Mouse (Mus musculus) embryonic facial prominence, embryonic 12.5 days (tissue): ENCODE data around the gene Gdi1. TPM values are rescaled to one million over a fixed set of nuclear protein-coding genes. Genes with fewer than 3 reads are reported as not detected.
A peak's percentile ranks its signal among the peaks of the same experiment; 100 is the strongest.

Experiments used
- ATAC-seq: fragments of 200-750 bp; cut with Nextera tagmentation; 2 replicates; pipeline ENCODE4 v1.8.0; 2017; ENCODE audit not compliant: insufficient number of reproducible peaks, insufficient read depth, low FRiP score, low TSS enrichment
- H3K27ac ChIP-seq: fragments of 300-500 bp; sonication (generic); 2 replicates; pipeline ENCODE4 v1.5.1; 2016; ENCODE audit warnings: mild to moderate bottlenecking
- H3K27me3 ChIP-seq: fragments of 300-500 bp; sonication (generic); 2 replicates; pipeline ENCODE4 v1.6.1; 2016; ENCODE audit warnings: mild to moderate bottlenecking, moderate library complexity
- H3K36me3 ChIP-seq: fragments of 300-500 bp; sonication (generic); 2 replicates; pipeline ENCODE4 v1.6.1; 2016; ENCODE audit warnings: mild to moderate bottlenecking
- H3K4me1 ChIP-seq: fragments of 300-500 bp; sonication (generic); 2 replicates; pipeline ENCODE4 v1.6.1; 2016
- H3K4me2 ChIP-seq: fragments of 300-500 bp; sonication (generic); replicated peaks from 2 replicates; pipeline ENCODE4 v1.6.1; 2016; ENCODE audit warnings: mild to moderate bottlenecking, moderate library complexity
- H3K4me3 ChIP-seq: fragments of 300-500 bp; sonication (generic); 2 replicates; pipeline ENCODE4 v1.5.1; 2016; ENCODE audit warnings: mild to moderate bottlenecking
- H3K9ac ChIP-seq: fragments of 300-500 bp; sonication (generic); 2 replicates; pipeline ENCODE4 v1.6.1; 2016; ENCODE audit warnings: mild to moderate bottlenecking, moderate library complexity
- H3K9me3 ChIP-seq: fragments of 300-500 bp; sonication (generic); 2 replicates; pipeline ENCODE4 v1.6.1; 2016; ENCODE audit warnings: mild to moderate bottlenecking, moderate library complexity
- WGBS: fragments of 180-500 bp; shearing (Covaris S2); methylation state at CpG from one replicate; pipeline ENCODE4 v1.1.7; 2016; 5-methylcytosine and 5-hydroxymethylcytosine counted together
- polyA plus RNA-seq: library from polyadenylated mRNA; unstranded; fragments of >200 nt; fragmentation: Nextera tagmentation; extraction: Ambion mirVana; gene quantifications from 2 replicates; pipeline ENCODE4 v1.2.1, GENCODE M21; 2016

Gdi1 gene
- polyA plus RNA-seq: 305 and 323 TPM in 2 replicates

DNA sequence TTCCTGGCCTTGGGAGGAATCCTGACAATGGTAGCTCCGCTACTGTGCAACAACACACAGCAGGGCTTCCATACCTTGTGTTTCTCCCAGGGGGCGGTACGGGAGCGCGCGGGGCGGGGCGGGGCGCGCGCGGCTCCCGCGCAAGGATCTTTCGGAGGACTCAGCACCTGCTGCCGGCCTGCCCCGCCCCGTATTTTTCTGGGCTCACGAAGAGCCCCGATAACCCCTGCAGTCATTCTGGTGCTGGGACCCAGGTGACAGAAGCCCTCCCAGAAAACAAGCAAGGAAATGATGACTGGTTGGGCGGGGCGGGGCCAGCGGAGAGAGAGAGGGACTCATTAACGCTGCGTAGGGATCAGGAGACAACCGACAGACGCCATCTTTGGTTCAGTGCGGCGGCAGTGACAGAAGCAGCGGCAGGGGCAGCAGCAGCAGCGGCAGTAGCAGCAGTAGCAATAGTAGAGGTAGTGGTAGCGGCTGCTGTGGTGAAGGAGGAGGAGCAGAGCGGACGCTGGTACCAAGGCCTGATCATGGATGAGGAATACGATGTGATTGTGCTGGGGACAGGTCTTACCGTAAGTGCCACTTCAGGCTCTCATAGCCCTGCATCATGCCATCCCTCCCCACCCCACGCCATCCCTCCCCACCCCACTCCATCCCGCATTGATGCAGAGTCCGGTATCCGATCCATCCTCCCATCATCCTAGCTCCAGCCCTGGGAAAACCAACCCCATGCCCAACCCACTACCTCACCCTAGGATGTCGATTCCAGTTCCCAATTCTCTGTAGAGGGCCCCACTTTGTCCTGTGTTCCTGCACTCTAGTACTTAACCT lies at the start of gene Gdi1:
Gene Gdi1, plus strand, starts transcription at position 132 of the 834 bp plus-strand sequence.
- Histone ChIP-seq H3K27me3 (no peaks in the 10 kb centered on the region), H3K27ac (peak within 1 kb of the TSS; percentile 82), H3K4me1 (no peaks in the 10 kb centered on the region), H3K9me3 (no peaks in the 10 kb centered on the region), H3K9ac (peak within 1 kb of the TSS; percentile 75), H3K4me3 (peak within 1 kb of the TSS; percentile 53), H3K36me3 (peaks cover 44% of the 10 kb centered on the region), H3K4me2 (peak within 1 kb of the TSS; percentile 70)
- ATAC-seq: peak; percentile 73; the same call in 1 of the 2 replicates
- 10% methylated on average over 37 of the region's 41 CpGs for WGBS

- H3K9me3 ChIP-seq: no peaks in the 10 kb centered on the region
- H3K27me3 ChIP-seq: no peaks in the 10 kb centered on the region
- H3K4me2 ChIP-seq: no peak overlapping the region
- H3K9ac ChIP-seq: no peak overlapping the region
- no peaks in the 10 kb centered on the region for H3K4me1 ChIP-seq
- no peak overlapping the region for H3K27ac ChIP-seq
- WGBS: 97% methylated on average over 3 of the region's 3 CpGs
- H3K4me3 ChIP-seq: no peak overlapping the region
- H3K36me3 ChIP-seq: 0 out of 2 replicates have a peak, but pooled peaks cover 8% of the 10 kb centered on the region
- no peak for ATAC-seq
Measured at GRCm38 (mm10) chrX:74257746-74258145, 47.1 kb upstream of the Gdi1 start.

GRCm38 (mm10) chrX:74269736-74270061 lies 35.1 kb upstream of the Gdi1 start:
- H3K27me3 ChIP-seq: no peaks in the 10 kb centered on the region
- H3K27ac ChIP-seq: peak overlapping the region; percentile 92
- H3K9ac ChIP-seq: peak overlapping the region; percentile 33
- peak; percentile 13; the same call in 1 of the 2 replicates for ATAC-seq
- H3K4me1 ChIP-seq: no peaks in the 10 kb centered on the region
- peak overlapping the region; percentile 44 for H3K4me2 ChIP-seq
- no peaks in the 10 kb centered on the region for H3K9me3 ChIP-seq
- peak overlapping the region; percentile 60 for H3K4me3 ChIP-seq
- 0 out of 2 replicates have a peak, but pooled peaks cover 4% of the 10 kb centered on the region for H3K36me3 ChIP-seq
- whole genome bisulfite sequencing: 23% methylated on average over 3 of the region's 3 CpGs

GRCm38 (mm10) chrX:74270062-74270901 lies 34.5 kb upstream of the Gdi1 start, which contains the start of gene Rpl10:
Rpl10 (plus strand) TSS chrX:74270812.
- Histone ChIP-seq H3K9ac (peak within 1 kb of the TSS; percentile 70), H3K27ac (peak within 1 kb of the TSS; percentile 92), H3K36me3 (0 out of 2 replicates have a peak, but pooled peaks cover 4% of the 10 kb centered on the region), H3K4me3 (peak within 1 kb of the TSS; percentile 60), H3K4me2 (peak within 1 kb of the TSS; percentile 54), H3K9me3 (no peaks in the 10 kb centered on the region), H3K4me1 (no peaks in the 10 kb centered on the region), H3K27me3 (no peaks in the 10 kb centered on the region)
- 19% methylated on average over 42 of the region's 42 CpGs for WGBS
- ATAC-seq: peak; percentile 96

DNA sequence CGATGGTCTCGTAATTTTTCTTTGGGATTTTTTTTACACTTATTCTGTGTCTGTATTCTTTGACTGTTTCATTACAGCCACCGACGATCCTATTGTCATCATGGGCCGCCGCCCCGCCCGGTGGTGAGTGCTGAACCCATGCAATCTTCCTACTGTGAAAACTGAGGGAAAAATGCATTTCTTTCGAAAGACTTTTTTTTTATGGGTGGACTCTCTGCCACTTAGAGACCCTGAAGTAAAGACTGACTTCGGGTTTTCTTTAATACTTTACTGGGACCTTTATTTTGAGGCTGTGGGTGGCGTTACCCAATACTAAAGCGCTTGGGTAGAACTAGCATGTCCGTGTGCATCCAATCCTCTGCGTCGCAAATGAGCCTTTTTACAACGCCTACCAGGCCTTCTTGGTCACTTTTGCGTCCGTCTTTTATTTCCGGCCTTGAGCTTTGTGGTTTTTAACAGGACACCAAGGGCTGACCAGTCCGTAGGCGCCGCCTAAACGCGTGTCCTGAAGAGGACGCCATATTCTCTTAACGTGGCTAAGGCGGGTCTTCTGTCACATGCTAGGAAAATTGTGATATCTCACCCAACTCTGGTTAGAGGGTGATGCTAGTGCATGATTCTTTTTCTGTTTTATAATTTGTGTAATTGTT lies 33.8 kb upstream of the Gdi1 start:
- peak overlapping the region; percentile 60 for H3K27ac ChIP-seq
- H3K9ac ChIP-seq: peak overlapping the region; percentile 70
- no peaks in the 10 kb centered on the region for H3K4me1 ChIP-seq
- no peaks in the 10 kb centered on the region for H3K27me3 ChIP-seq
- 0 out of 2 replicates have a peak, but pooled peaks cover 4% of the 10 kb centered on the region for H3K36me3 ChIP-seq
- H3K4me2 ChIP-seq: peak overlapping the region; percentile 54
- no peaks in the 10 kb centered on the region for H3K9me3 ChIP-seq
- peak overlapping the region; percentile 60 for H3K4me3 ChIP-seq
- WGBS: 14% methylated on average over 27 of the region's 27 CpGs
- no peak for ATAC-seq

- Histone ChIP-seq H3K9me3 (no peaks in the 10 kb centered on the region), H3K4me2 (no peak overlapping the region), H3K4me3 (no peak overlapping the region), H3K27me3 (no peaks in the 10 kb centered on the region), H3K4me1 (no peaks in the 10 kb centered on the region), H3K9ac (no peak overlapping the region), H3K27ac (0 out of 2 replicates have a peak overlapping the region, but pooled peaks have one; percentile 1), H3K36me3 (0 out of 2 replicates have a peak, but pooled peaks cover 4% of the 10 kb centered on the region)
- WGBS: 25% methylated on average over 10 of the region's 10 CpGs
- ATAC-seq: no peak
Measured at GRCm38 (mm10) chrX:74273422-74274322, 31.1 kb upstream of the Gdi1 start.

GRCm38 (mm10) chrX:74277916-74278315 lies 26.9 kb upstream of the Gdi1 start:
- Histone ChIP-seq H3K4me3 (no peak overlapping the region), H3K36me3 (0 out of 2 replicates have a peak, but pooled peaks cover 4% of the 10 kb centered on the region), H3K4me1 (no peaks in the 10 kb centered on the region), H3K27me3 (no peaks in the 10 kb centered on the region), H3K4me2 (no peak overlapping the region), H3K9ac (no peak overlapping the region), H3K9me3 (no peaks in the 10 kb centered on the region), H3K27ac (no peak overlapping the region)
- 71% methylated on average over 8 of the region's 8 CpGs for WGBS
- no peak for ATAC-seq

DNA sequence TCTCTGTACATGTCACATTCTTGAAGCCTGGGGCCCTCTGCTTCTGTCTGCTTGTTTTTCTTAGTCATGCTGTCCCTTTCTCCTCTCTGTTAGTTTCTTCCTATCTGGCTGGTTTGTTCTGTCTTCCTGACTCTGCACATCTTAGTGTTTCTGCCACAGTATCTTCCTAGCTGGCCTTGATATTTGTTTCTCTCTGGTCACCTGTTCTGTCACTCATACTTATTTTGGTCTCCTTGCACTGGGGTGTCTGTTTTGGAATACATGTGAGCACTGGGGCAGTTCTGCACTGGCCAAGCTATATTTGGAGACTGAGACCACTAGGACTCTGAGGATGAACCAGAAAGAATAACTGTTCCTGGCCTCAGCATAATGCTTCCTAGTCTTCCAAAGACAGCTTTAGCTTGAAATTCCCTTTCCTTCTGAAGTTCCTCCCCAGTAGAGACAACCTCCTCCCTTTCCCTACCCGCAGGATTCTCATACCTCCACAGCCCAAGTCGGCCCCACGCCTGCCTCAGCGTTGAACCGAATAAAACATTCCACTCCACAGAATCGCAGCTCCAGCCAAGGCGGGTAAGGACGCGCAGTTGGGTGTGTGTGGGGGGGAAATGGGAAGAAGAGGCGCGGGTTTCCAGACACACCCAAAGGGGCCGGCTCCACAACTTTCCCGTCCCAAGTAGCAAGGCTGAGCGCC lies 23.6 kb upstream of the Gdi1 start:
- H3K9me3 ChIP-seq: no peaks in the 10 kb centered on the region

GRCm38 (mm10) chrX:74281732-74282394 lies 22.9 kb upstream of the Gdi1 start, which contains the start of the genes Taz and Dnase1l1:
Taz (plus strand) TSS chrX:74281912.
Dnase1l1 (minus strand) TSS chrX:74282337.
- 25% methylated on average over 16 of the region's 16 CpGs for WGBS

More for the DNA sequence above, 23.6 kb upstream of the Gdi1 start:
- Histone ChIP-seq H3K27me3 (no peaks in the 10 kb centered on the region), H3K36me3 (no peaks in the 10 kb centered on the region), H3K4me3 (peak overlapping the region; percentile 58), H3K9ac (peak overlapping the region; percentile 67; the same call in 1 of the 2 replicates), H3K4me1 (no peaks in the 10 kb centered on the region), H3K4me2 (peak overlapping the region; percentile 66), H3K27ac (peak overlapping the region; percentile 82)
- WGBS: 15% methylated on average over 12 of the region's 14 CpGs
- no peak for ATAC-seq

More at GRCm38 (mm10) chrX:74281732-74282394, 22.9 kb upstream of the Gdi1 start, which contains the start of the genes Taz and Dnase1l1:
- peak; percentile 94 for ATAC-seq
- Histone ChIP-seq H3K27me3 (no peaks in the 10 kb centered on the region), H3K4me2 (peak within 1 kb of the TSS; percentile 66), H3K27ac (peak within 1 kb of the TSS; percentile 82), H3K9me3 (no peaks in the 10 kb centered on the region), H3K4me1 (no peaks in the 10 kb centered on the region), H3K9ac (peak within 1 kb of the TSS; percentile 67), H3K4me3 (peak within 1 kb of the TSS; percentile 58), H3K36me3 (no peaks in the 10 kb centered on the region)
